In genomic region chr12:108333895-108334445, GRCm38 (mm10) we compare ENCODE assay signal across 8 mouse cellular contexts. TPM values are rescaled to one million over a fixed set of nuclear protein-coding genes. Genes with fewer than 3 reads are reported as not detected.
DNase-seq lines count a peak whose midpoint lies in the region; ATAC-seq and TF ChIP-seq lines count a peak whose summit lies in the region.

Gene Cyp46a1, plus strand, starts transcription at chr12:108334381.

- peak; percentile 63 for ATAC-seq in erythroblast, adult 5-6 weeks (replicated peaks; ENCODE audit: low FRiP score, poor library complexity, severe bottlenecking)
- peak; percentile 93 for ATAC-seq in limb, embryonic 13.5 days (ENCODE audit: low FRiP score, low read depth)
- peak; percentile 91 for ATAC-seq in midbrain, embryonic 16.5 days

- DNase-seq in 3T3-L1 (ENCODE audit: low read depth, low spot score): peak; percentile 99
- DNase-seq in brain, embryonic 14.5 days (ENCODE audit: low read depth): peak; percentile 100
- DNase-seq in heart, adult 9 months (ENCODE audit: low spot score in 2 of 2): peak; percentile 99 to 100
- DNase-seq in kidney, adult 9 months: peak; percentile 100
- DNase-seq in spleen, adult 2 months (ENCODE audit: low read depth in 1 of 2, low spot score in 2 of 2): peak; percentile 75 to 85

- H3K4me3 ChIP-seq in limb, embryonic 13.5 days: peak within 1 kb of the TSS; percentile 72
- peak within 1 kb of the TSS; percentile 70 for H3K4me3 ChIP-seq in midbrain, embryonic 16.5 days (ENCODE audit: low read depth, low read length)
- peak within 1 kb of the TSS; percentile 48 for H3K4me3 ChIP-seq in spleen, adult 2 months (ENCODE audit: extremely low read depth, insufficient read depth, insufficient read length)

- peaks cover 17% of the 10 kb centered on the region for H3K4me1 ChIP-seq in limb, embryonic 13.5 days
- H3K4me1 ChIP-seq in midbrain, embryonic 16.5 days (ENCODE audit: control insufficient read depth, insufficient read depth, low read length): peaks cover 13% of the 10 kb centered on the region
- peaks cover 8% of the 10 kb centered on the region for H3K4me1 ChIP-seq in spleen, adult 2 months (ENCODE audit: control insufficient read depth, insufficient read depth, insufficient read length)

- peak; percentile 53 for TF ChIP-seq POLR2A in brain, embryonic 14.5 days (IDR thresholded peaks at IDR 0.05; ENCODE audit: borderline replicate concordance, extremely low read depth, insufficient read depth, insufficient read length, poor library complexity, severe bottlenecking)
- TF ChIP-seq POLR2A in spleen, adult 2 months (IDR thresholded peaks at IDR 0.05; ENCODE audit: low read depth, low read length): no peak

- TF ChIP-seq CTCF in brain, embryonic 14.5 days (IDR thresholded peaks at IDR 0.05; ENCODE audit: borderline replicate concordance, extremely low read depth, insufficient read depth, insufficient read length): no peak
- no peak for TF ChIP-seq CTCF in spleen, adult 2 months (IDR thresholded peaks at IDR 0.05; ENCODE audit: extremely low read depth, insufficient read depth, insufficient read length, insufficient replicate concordance)

- H3K9me3 ChIP-seq in limb, embryonic 13.5 days: no peaks in the 10 kb centered on the region
- H3K9me3 ChIP-seq in midbrain, embryonic 16.5 days (replicated peaks; ENCODE audit: control insufficient read depth, low read length, poor library complexity, severe bottlenecking): no peaks in the 10 kb centered on the region

- peak within 1 kb of the TSS; percentile 74 for H3K9ac ChIP-seq in limb, embryonic 13.5 days
- H3K9ac ChIP-seq in midbrain, embryonic 16.5 days (ENCODE audit: low read depth, low read length): peak within 1 kb of the TSS; percentile 76

- no peak within 1 kb of the TSS for H3K27ac ChIP-seq in limb, embryonic 13.5 days
- peak within 1 kb of the TSS; percentile 78 for H3K27ac ChIP-seq in midbrain, embryonic 16.5 days (ENCODE audit: low read length)
- peak within 1 kb of the TSS; percentile 10; the same call in 1 of the 2 replicates for H3K27ac ChIP-seq in spleen, adult 2 months (ENCODE audit: insufficient read depth, low read length)

- H3K36me3 ChIP-seq in limb, embryonic 13.5 days: no peaks in the 10 kb centered on the region
- no peaks in the 10 kb centered on the region for H3K36me3 ChIP-seq in midbrain, embryonic 16.5 days (ENCODE audit: control insufficient read depth, insufficient read depth, low read length)
- H3K36me3 ChIP-seq in spleen, adult 2 months (ENCODE audit: control insufficient read depth, insufficient read depth, low read length): no peaks in the 10 kb centered on the region

- peak within 1 kb of the TSS; percentile 99 for H3K4me2 ChIP-seq in limb, embryonic 13.5 days (replicated peaks)
- H3K4me2 ChIP-seq in midbrain, embryonic 16.5 days (ENCODE audit: low read length): peak within 1 kb of the TSS; percentile 93

- under 1% methylated on average over 55 of the region's 56 CpGs for WGBS in limb, embryonic 13.5 days
- under 1% methylated on average over 44 of the region's 56 CpGs for WGBS in midbrain, embryonic 16.5 days
- 2% methylated on average over 42 of the region's 56 CpGs for WGBS in spleen, adult 2 months

- peaks cover 57% of the 10 kb centered on the region for H3K27me3 ChIP-seq in limb, embryonic 13.5 days
- H3K27me3 ChIP-seq in midbrain, embryonic 16.5 days (ENCODE audit: control insufficient read depth, insufficient read depth, low read depth, low read length): peaks cover 2% of the 10 kb centered on the region; the same call in 1 of the 2 replicates
- peaks cover 6% of the 10 kb centered on the region for H3K27me3 ChIP-seq in spleen, adult 2 months (ENCODE audit: control insufficient read depth, insufficient read depth, low read length)

RNA-seq across cellular contexts. Expression of gene Cyp46a1, which starts in this region (rescaled TPM):
- 31.0 and 52.6 TPM in 2 replicates for polyA plus RNA-seq in brain, embryonic 14.5 days (2012; rRNA removed)
- total RNA-seq in erythroblast, adult 5-6 weeks (2015; ENCODE audit: low replicate concordance): not detected in 2 replicates
- 0.84 TPM in 1 of 2 replicates, not detected in the other for total RNA-seq in erythroblast, adult 5-6 weeks (2017; ENCODE audit: low replicate concordance)
- polyA plus RNA-seq in limb, embryonic 13.5 days (2015; fragmentation: Nextera tagmentation; extraction: Ambion mirVana): 7.2 and 8.8 TPM in 2 replicates
- 28.1 and 36.2 TPM in 2 replicates for polyA plus RNA-seq in midbrain, embryonic 16.5 days (2015; fragmentation: Nextera tagmentation; extraction: Ambion mirVana)
- 3.7 and 3.9 TPM in 2 replicates for polyA plus RNA-seq in spleen, adult 2 months (2012; rRNA removed)

Comparison
In these comparisons a context has a peak if more than half of its experiments do, and no peak if none do; other contexts are left out.
1. Peak in ATAC-seq in erythroblast, adult 5-6 weeks; RNA of the gene not detected or under 1 TPM.